Mouse (Mus musculus) heart, embryonic 16.5 days (tissue): ENCODE data around the gene Mtmr12. TPM values are rescaled to one million over a fixed set of nuclear protein-coding genes. Genes with fewer than 3 reads are reported as not detected.

Source experiments
- ATAC-seq: fragments of 200-750 bp; cut with Nextera tagmentation; replicated peaks from 2 replicates; pipeline ENCODE4 v1.8.0; 2017; ENCODE audit warnings: moderate number of reproducible peaks; ENCODE audit not compliant: insufficient read depth, low FRiP score; ENCODE audit errors: extremely low read depth
- H3K27ac ChIP-seq: fragments of 300-500 bp; sonication (generic); 2 replicates; pipeline ENCODE4 v1.5.1; 2014; ENCODE audit warnings: mild to moderate bottlenecking, low read length, control low read depth, moderate library complexity
- H3K27me3 ChIP-seq: fragments of 300-500 bp; sonication (generic); 2 replicates; pipeline ENCODE4 v1.6.1; 2014; ENCODE audit warnings: low read length, mixed read lengths; ENCODE audit not compliant: control insufficient read depth, insufficient read depth
- H3K36me3 ChIP-seq: fragments of 300-500 bp; sonication (generic); 2 replicates; pipeline ENCODE4 v1.6.1; 2014; ENCODE audit not compliant: control insufficient read depth, insufficient read depth
- H3K4me1 ChIP-seq: fragments of 300-500 bp; sonication (generic); 2 replicates; pipeline ENCODE4 v1.6.1; 2014; ENCODE audit warnings: low read length, mixed read lengths; ENCODE audit not compliant: control insufficient read depth, insufficient read depth
- H3K4me2 ChIP-seq: fragments of 300-500 bp; sonication (generic); 2 replicates; pipeline ENCODE4 v1.6.1; 2014; ENCODE audit warnings: low read depth, mild to moderate bottlenecking, control low read depth, low read length
- H3K4me3 ChIP-seq: fragments of 300-500 bp; sonication (generic); 2 replicates; pipeline ENCODE4 v1.5.1; 2014; ENCODE audit warnings: mild to moderate bottlenecking, control low read depth, low read length
- H3K9ac ChIP-seq: fragments of 300-500 bp; sonication (generic); 2 replicates; pipeline ENCODE4 v1.6.1; 2014; ENCODE audit warnings: low read length, control low read depth
- H3K9me3 ChIP-seq: fragments of 300-500 bp; sonication (generic); replicated peaks from 2 replicates; pipeline ENCODE4 v1.6.1; 2016; ENCODE audit warnings: low read length; ENCODE audit not compliant: control insufficient read depth
- WGBS: fragments of 180-500 bp; shearing (Covaris S2); extraction: QIAGEN DNeasy Blood & Tissue Kit; methylation state at CpG from one replicate; pipeline ENCODE4 v1.1.7; 2014; 5-methylcytosine and 5-hydroxymethylcytosine counted together
- polyA plus RNA-seq: library from polyadenylated mRNA; unstranded; fragments of >200 nt; fragmentation: Nextera tagmentation; extraction: Ambion mirVana; gene quantifications from 2 replicates; pipeline ENCODE4 v1.2.1, GENCODE M21; 2015

Mtmr12 gene
- polyA plus RNA-seq, 1 experiment from 2014 or later = 13.1 TPM

DNA sequence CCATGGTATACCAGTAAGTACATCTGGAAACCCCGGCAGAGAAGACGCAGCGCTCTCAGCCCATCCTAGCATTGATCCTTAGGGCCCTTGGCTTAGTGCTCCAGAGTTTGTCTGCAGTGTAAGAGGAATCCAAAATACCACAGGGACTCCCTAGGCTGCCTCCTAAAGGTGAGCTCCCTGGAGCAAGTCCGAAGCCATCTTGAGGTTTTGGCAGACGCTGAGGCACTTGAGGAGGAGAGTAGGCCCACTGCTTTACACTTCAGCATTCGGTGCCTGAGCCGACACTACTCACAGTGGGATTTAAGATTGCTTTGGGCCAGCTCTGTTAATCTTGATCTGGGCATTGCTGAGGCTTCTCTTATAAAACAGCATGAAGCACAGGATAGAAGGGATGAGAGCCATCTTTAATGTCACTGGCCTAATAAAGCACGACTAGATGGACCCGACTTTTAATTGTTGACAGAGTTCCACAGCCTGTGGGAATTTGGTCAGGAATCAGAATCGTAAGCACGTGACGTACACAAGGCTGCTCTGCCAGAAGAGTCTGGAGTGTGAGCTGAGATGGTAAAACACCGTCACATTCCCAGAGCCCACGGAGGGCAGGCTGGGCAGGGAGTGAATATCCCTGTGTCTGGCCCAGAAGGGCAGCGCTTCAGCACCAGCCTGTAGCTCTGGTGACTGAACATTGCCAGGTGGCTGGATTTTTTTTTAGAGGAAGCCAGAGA lies 46.8 kb downstream of the Mtmr12 start:
- no peak overlapping the region for H3K4me2 ChIP-seq
- 86% methylated on average over 15 of the region's 15 CpGs for WGBS
- H3K4me3 ChIP-seq = no peak overlapping the region
- no peak overlapping the region for H3K27ac ChIP-seq
- no peaks in the 10 kb centered on the region for H3K9me3 ChIP-seq
- no peaks in the 10 kb centered on the region for H3K27me3 ChIP-seq
- H3K4me1 ChIP-seq = peaks cover 12% of the 10 kb centered on the region
- no peak for ATAC-seq
- peaks cover 22% of the 10 kb centered on the region for H3K36me3 ChIP-seq
- H3K9ac ChIP-seq = no peak overlapping the region

DNA sequence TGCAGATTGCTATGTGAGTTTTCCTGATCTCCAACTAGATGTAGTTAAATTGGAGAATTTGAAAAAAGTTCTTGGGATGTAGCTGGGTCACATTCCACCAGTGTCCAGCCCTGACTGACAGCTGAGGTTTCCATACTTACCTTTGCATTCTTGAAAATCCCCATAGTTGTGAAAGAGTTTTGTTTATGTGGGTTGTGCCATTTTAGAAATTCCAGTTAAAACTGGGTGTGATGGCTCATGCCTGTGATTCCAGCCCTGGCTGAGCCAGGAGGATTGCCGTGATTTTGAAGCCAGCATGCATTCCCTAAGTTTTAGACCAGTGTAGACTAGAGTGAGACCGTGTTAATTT lies 47.3 kb downstream of the Mtmr12 start:
- Histone ChIP-seq H3K9ac (no peak overlapping the region), H3K27ac (no peak overlapping the region), H3K9me3 (no peaks in the 10 kb centered on the region), H3K4me1 (peaks cover 9% of the 10 kb centered on the region), H3K4me3 (no peak overlapping the region), H3K27me3 (no peaks in the 10 kb centered on the region), H3K4me2 (no peak overlapping the region), H3K36me3 (peaks cover 22% of the 10 kb centered on the region)
- 96% methylated on average over 2 of the region's 2 CpGs for WGBS
- ATAC-seq = no peak

- H3K4me2 ChIP-seq = no peak overlapping the region
- H3K27ac ChIP-seq = no peak overlapping the region
- ATAC-seq = no peak
- H3K9ac ChIP-seq = no peak overlapping the region
- H3K27me3 ChIP-seq = no peaks in the 10 kb centered on the region
- H3K4me1 ChIP-seq = no peaks in the 10 kb centered on the region
- H3K36me3 ChIP-seq = peaks cover 40% of the 10 kb centered on the region
- 88% methylated on average over 16 of the region's 16 CpGs for WGBS
- no peaks in the 10 kb centered on the region for H3K9me3 ChIP-seq
- no peak overlapping the region for H3K4me3 ChIP-seq
These were observed 53.1 kb downstream of the Mtmr12 start for GRCm38 (mm10) chr15:12257730-12258494.

GRCm38 (mm10) chr15:12263056-12263455 lies 58.2 kb downstream of the Mtmr12 start:
- Histone ChIP-seq H3K9ac (no peak overlapping the region), H3K27ac (no peak overlapping the region), H3K27me3 (no peaks in the 10 kb centered on the region), H3K9me3 (no peaks in the 10 kb centered on the region), H3K4me3 (no peak overlapping the region), H3K4me1 (no peaks in the 10 kb centered on the region), H3K4me2 (no peak overlapping the region), H3K36me3 (peaks cover 59% of the 10 kb centered on the region)
- ATAC-seq = no peak
- 68% methylated on average over 3 of the region's 3 CpGs for WGBS

DNA sequence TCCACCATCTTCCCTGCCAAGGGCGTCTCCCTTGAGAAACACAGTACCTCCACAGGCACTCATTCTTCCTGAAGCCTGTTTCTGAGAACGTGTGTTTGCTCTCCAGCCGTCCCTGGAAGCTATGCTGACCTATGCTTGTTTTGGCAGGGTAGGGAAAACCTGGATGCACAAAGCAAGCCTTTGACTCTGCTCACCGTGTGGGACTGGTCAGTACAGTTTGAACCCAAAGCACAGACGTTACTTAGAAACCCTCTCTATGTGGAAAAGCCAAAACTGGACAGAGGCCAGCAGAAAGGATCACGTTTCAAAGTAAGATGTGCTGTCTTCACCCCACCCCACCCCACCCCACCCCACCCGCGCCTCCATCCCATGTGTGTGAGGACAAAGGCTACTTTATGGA lies 61.6 kb downstream of the Mtmr12 start:
- no peak overlapping the region; the same call in 1 of the 2 replicates for H3K27ac ChIP-seq
- no peaks in the 10 kb centered on the region for H3K27me3 ChIP-seq
- no peak overlapping the region for H3K4me3 ChIP-seq
- H3K9ac ChIP-seq = no peak overlapping the region
- no peak for ATAC-seq
- peaks cover 58% of the 10 kb centered on the region for H3K36me3 ChIP-seq
- 54% methylated on average over 8 of the region's 8 CpGs for WGBS
- no peaks in the 10 kb centered on the region for H3K4me1 ChIP-seq
- no peaks in the 10 kb centered on the region for H3K9me3 ChIP-seq
- H3K4me2 ChIP-seq = no peak overlapping the region

- H3K9ac ChIP-seq = no peak overlapping the region
- WGBS = 36% methylated on average over 1 of the region's 1 CpGs
- H3K9me3 ChIP-seq = no peaks in the 10 kb centered on the region
- no peaks in the 10 kb centered on the region for H3K4me1 ChIP-seq
- no peak overlapping the region for H3K4me2 ChIP-seq
- peaks cover 46% of the 10 kb centered on the region for H3K36me3 ChIP-seq
- H3K27ac ChIP-seq = no peak overlapping the region
- H3K4me3 ChIP-seq = no peak overlapping the region
- no peaks in the 10 kb centered on the region for H3K27me3 ChIP-seq
- peak; percentile 52; the same call in 1 of the 2 replicates for ATAC-seq
These were observed 63.2 kb downstream of the Mtmr12 start for GRCm38 (mm10) chr15:12268021-12268420.

- 87% methylated on average over 9 of the region's 9 CpGs for WGBS
- H3K9ac ChIP-seq = no peak overlapping the region
These were observed 66.5 kb downstream of the Mtmr12 start for GRCm38 (mm10) chr15:12271340-12271739.

GRCm38 (mm10) chr15:12273325-12274052 lies 68.7 kb downstream of the Mtmr12 start:
- peak; percentile 49; the same call in 1 of the 2 replicates for ATAC-seq

More at GRCm38 (mm10) chr15:12271340-12271739, 66.5 kb downstream of the Mtmr12 start:
- no peak overlapping the region for H3K27ac ChIP-seq
- ATAC-seq = no peak
- no peak overlapping the region for H3K4me2 ChIP-seq
- H3K27me3 ChIP-seq = no peaks in the 10 kb centered on the region
- no peaks in the 10 kb centered on the region for H3K4me1 ChIP-seq
- H3K36me3 ChIP-seq = peaks cover 16% of the 10 kb centered on the region
- no peaks in the 10 kb centered on the region for H3K9me3 ChIP-seq
- H3K4me3 ChIP-seq = no peak overlapping the region

More at GRCm38 (mm10) chr15:12273325-12274052, 68.7 kb downstream of the Mtmr12 start:
- Histone ChIP-seq H3K4me3 (no peak overlapping the region), H3K4me2 (no peak overlapping the region), H3K9ac (no peak overlapping the region), H3K9me3 (no peaks in the 10 kb centered on the region), H3K27me3 (no peaks in the 10 kb centered on the region), H3K27ac (no peak overlapping the region), H3K36me3 (peaks cover 13% of the 10 kb centered on the region), H3K4me1 (no peaks in the 10 kb centered on the region)
- WGBS = 73% methylated on average over 12 of the region's 12 CpGs
